Mouse (Mus musculus): Measurements from ENCODE around the gene Erp29. TPM values are rescaled to one million over a fixed set of nuclear protein-coding genes. Genes with fewer than 3 reads are reported as not detected.
A peak's percentile ranks its signal among the peaks of the same experiment; 100 is the strongest.
"Not testable (repeated sequence)": the region's sequence is repeated elsewhere in the genome, so short reads cannot be mapped to it uniquely, and the experiment has no call there.

Gene Erp29
- 112 and 122 TPM in 2 replicates for polyA plus RNA-seq (2014; fragmentation: Nextera tagmentation; extraction: Ambion mirVana)

DNA sequence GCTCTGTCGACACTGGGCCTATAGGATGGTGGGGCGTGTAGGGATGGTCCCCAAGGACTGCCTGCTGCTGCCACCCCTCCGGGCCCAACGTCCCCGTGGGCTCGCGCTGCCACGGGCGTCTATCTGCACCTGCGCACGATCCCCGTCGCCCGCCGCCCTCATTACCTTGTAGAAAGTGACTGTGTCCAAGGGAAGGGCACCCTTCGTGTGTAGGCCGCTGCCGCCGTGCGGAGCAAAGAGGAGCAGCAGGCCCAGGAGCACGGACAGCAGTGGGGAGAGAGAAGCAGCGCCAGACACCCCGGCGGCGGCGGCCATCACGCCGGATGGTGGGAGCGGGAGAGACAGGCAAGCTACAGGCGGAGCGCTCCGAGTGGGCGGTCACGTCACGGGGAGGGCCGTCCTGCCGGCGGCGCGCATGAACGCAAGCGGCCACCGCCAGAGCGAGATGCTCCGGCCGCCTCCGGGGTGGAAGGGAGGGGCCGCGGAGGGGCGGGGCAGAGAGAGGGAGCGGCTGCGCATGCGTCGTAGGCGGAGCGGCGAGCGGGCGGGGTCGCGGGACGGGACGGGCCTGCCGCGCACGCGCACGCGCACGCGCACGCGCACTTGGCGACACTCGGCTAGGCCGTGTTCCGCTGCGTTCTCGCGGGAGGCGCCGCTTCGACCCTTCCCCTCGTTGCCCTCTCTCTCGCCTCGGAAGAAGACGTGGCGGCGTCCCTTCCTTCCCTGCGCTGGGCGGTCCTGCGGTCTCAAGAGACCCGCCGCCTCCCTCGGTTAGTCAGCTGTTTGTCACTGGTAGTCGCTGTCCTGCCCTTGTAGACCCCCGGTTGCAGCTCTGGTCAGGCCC, at the start of gene Erp29:
Gene Erp29, minus strand, starts transcription at position 481 of the 844 bp plus-strand sequence.
- peak; percentile 92 for ATAC-seq (ENCODE audit: low FRiP score)

DNA sequence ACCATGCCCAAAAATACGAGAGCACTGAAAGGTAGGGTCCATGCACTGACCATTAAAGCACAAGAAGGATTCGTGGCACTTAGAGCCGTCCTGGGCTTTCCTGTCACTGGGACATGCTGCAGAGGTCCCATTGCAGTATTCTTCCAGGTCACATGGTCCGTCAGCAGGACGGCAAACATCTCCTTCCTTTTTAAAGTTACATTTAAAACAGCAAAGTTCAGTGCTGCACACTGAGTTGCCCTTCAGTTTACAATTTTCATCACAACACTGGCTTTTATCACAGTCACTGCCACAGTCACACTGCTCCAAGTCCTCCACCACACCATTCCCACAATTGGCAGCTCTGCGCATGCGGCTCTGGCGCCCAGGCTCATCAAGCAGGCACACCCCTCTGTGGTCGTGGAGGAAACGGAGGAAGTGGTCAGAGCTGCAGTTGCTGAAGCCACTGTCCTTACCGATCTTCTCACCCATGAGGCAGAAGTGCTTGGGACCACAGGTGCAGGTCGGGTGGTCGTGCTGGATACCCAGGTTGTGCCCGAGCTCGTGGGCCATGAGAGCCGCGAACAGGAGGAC, 49.2 kb upstream of the Erp29 start:
- H3K4me1 ChIP-seq (ENCODE audit: control insufficient read depth, insufficient read depth, low read length); ATAC-seq (ENCODE audit: low FRiP score); H3K4me3 ChIP-seq (ENCODE audit: low read depth, low read length); H3K9ac ChIP-seq (ENCODE audit: low read length); DNase-seq (ENCODE audit: low spot score, missing footprints); H3K4me2 ChIP-seq; H3K36me3 ChIP-seq (ENCODE audit: control insufficient read depth, insufficient read depth, low read length); H3K27me3 ChIP-seq (ENCODE audit: control insufficient read depth, insufficient read depth, low read length); H3K27ac ChIP-seq (ENCODE audit: low read depth, low read length); H3K9me3 ChIP-seq (ENCODE audit: control insufficient read depth, low read length): not testable (repeated sequence)
- 81% methylated on average over 10 of the region's 17 CpGs for WGBS

More for the DNA sequence above, at the start of gene Erp29:
- H3K27me3 ChIP-seq (ENCODE audit: control insufficient read depth, insufficient read depth, low read length): no peaks in the 10 kb centered on the region
- H3K9ac ChIP-seq (ENCODE audit: low read length): peak within 1 kb of the TSS; percentile 93
- peak; percentile 100 for DNase-seq (ENCODE audit: low spot score, missing footprints)
- H3K36me3 ChIP-seq (ENCODE audit: control insufficient read depth, insufficient read depth, low read length): peaks cover 9% of the 10 kb centered on the region; the same call in 1 of the 2 replicates
- peak within 1 kb of the TSS; percentile 90 for H3K4me3 ChIP-seq (ENCODE audit: low read depth, low read length)
- peak within 1 kb of the TSS; percentile 87 for H3K4me2 ChIP-seq
- WGBS: under 1% methylated on average over 80 of the region's 97 CpGs
- H3K9me3 ChIP-seq (ENCODE audit: control insufficient read depth, low read length): no peaks in the 10 kb centered on the region
- H3K4me1 ChIP-seq (ENCODE audit: control insufficient read depth, insufficient read depth, low read length): peaks cover 12% of the 10 kb centered on the region
- H3K27ac ChIP-seq (ENCODE audit: low read depth, low read length): peak within 1 kb of the TSS; percentile 89

DNA sequence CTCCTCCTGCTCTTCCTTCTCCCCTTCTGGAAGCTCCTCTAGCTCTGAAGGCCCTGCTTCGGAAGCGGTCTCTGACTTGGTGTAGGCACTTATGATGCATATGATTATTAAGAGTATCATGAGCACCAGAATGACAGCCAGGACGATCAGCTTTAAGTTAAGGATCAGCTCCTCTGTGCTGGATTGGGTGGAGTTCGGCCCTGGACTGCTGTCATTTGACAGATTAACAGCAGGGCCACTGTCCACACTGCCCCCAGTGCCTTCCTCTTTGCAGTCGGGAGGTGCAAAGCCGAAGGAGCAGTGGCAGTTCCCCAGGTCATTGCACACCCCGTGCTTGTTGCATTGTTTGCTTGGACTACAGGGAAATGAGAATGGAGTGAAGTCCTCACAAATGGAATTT, 48.4 kb upstream of the Erp29 start:
- H3K9me3 ChIP-seq (ENCODE audit: control insufficient read depth, low read length): no peaks in the 10 kb centered on the region
- ATAC-seq (ENCODE audit: low FRiP score): no peak

GRCm38 (mm10) chr5:121493305-121493704, 41.0 kb upstream of the Erp29 start:
- H3K36me3 ChIP-seq (ENCODE audit: control insufficient read depth, insufficient read depth, low read length): no peaks in the 10 kb centered on the region
- no peaks in the 10 kb centered on the region for H3K9me3 ChIP-seq (ENCODE audit: control insufficient read depth, low read length)
- no peak overlapping the region for H3K27ac ChIP-seq (ENCODE audit: low read depth, low read length)
- no peak overlapping the region for H3K4me3 ChIP-seq (ENCODE audit: low read depth, low read length)
- H3K27me3 ChIP-seq (ENCODE audit: control insufficient read depth, insufficient read depth, low read length): no peaks in the 10 kb centered on the region
- ATAC-seq (ENCODE audit: low FRiP score) (no peak), DNase-seq (ENCODE audit: low spot score, missing footprints) (no peak)
- 80% methylated on average over 8 of the region's 8 CpGs for WGBS
- no peaks in the 10 kb centered on the region for H3K4me1 ChIP-seq (ENCODE audit: control insufficient read depth, insufficient read depth, low read length)
- H3K9ac ChIP-seq (ENCODE audit: low read length): no peak overlapping the region
- H3K4me2 ChIP-seq: no peak overlapping the region

More for the DNA sequence above, 48.4 kb upstream of the Erp29 start:
- WGBS: 79% methylated on average over 7 of the region's 7 CpGs
- H3K27me3 ChIP-seq (ENCODE audit: control insufficient read depth, insufficient read depth, low read length): no peaks in the 10 kb centered on the region
- no peaks in the 10 kb centered on the region for H3K4me1 ChIP-seq (ENCODE audit: control insufficient read depth, insufficient read depth, low read length)
- no peaks in the 10 kb centered on the region for H3K36me3 ChIP-seq (ENCODE audit: control insufficient read depth, insufficient read depth, low read length)
- H3K4me2 ChIP-seq: no peak overlapping the region
- DNase-seq (ENCODE audit: low spot score, missing footprints): no peak
- no peak overlapping the region for H3K9ac ChIP-seq (ENCODE audit: low read length)
- no peak overlapping the region for H3K4me3 ChIP-seq (ENCODE audit: low read depth, low read length)
- H3K27ac ChIP-seq (ENCODE audit: low read depth, low read length): no peak overlapping the region

DNA sequence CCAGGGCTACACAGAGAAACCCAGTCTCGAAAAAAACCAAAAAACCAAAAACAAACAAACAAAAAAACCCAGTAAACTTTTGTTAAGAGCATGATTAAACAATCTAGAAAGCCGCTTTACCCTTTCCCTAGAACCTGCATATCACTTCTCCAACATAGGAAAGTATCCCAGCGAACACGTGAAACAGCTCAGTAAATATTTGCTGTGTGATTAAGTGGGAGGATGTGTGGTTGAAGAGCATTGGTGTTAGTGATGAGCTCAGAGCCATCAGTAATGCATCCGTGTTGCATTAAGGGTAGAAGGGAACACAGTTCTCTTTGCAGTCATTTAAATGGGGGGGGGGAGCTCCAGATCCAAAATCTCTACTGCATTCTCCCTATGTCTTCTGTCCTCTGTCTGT, 32.5 kb upstream of the Erp29 start:
- 71% methylated on average over 5 of the region's 5 CpGs for WGBS
- ATAC-seq (ENCODE audit: low FRiP score) (no peak), DNase-seq (ENCODE audit: low spot score, missing footprints) (no peak)
- Histone ChIP-seq H3K4me3 (ENCODE audit: low read depth, low read length) (no peak overlapping the region), H3K27ac (ENCODE audit: low read depth, low read length) (no peak overlapping the region), H3K36me3 (ENCODE audit: control insufficient read depth, insufficient read depth, low read length) (no peaks in the 10 kb centered on the region), H3K4me2 (no peak overlapping the region), H3K9ac (ENCODE audit: low read length) (no peak overlapping the region), H3K9me3 (ENCODE audit: control insufficient read depth, low read length) (no peaks in the 10 kb centered on the region), H3K27me3 (ENCODE audit: control insufficient read depth, insufficient read depth, low read length) (no peaks in the 10 kb centered on the region), H3K4me1 (ENCODE audit: control insufficient read depth, insufficient read depth, low read length) (no peaks in the 10 kb centered on the region)

GRCm38 (mm10) chr5:121477680-121478079, 25.4 kb upstream of the Erp29 start:
- no peak overlapping the region for H3K9ac ChIP-seq (ENCODE audit: low read length)
- H3K9me3 ChIP-seq (ENCODE audit: control insufficient read depth, low read length): no peaks in the 10 kb centered on the region
- no peaks in the 10 kb centered on the region for H3K27me3 ChIP-seq (ENCODE audit: control insufficient read depth, insufficient read depth, low read length)
- 45% methylated on average over 3 of the region's 3 CpGs for WGBS
- DNase-seq (ENCODE audit: low spot score, missing footprints): peak; percentile 96
- ATAC-seq (ENCODE audit: low FRiP score): no peak
- H3K4me1 ChIP-seq (ENCODE audit: control insufficient read depth, insufficient read depth, low read length): no peaks in the 10 kb centered on the region
- H3K36me3 ChIP-seq (ENCODE audit: control insufficient read depth, insufficient read depth, low read length): no peaks in the 10 kb centered on the region
- no peak overlapping the region for H3K4me2 ChIP-seq
- no peak overlapping the region for H3K27ac ChIP-seq (ENCODE audit: low read depth, low read length)
- H3K4me3 ChIP-seq (ENCODE audit: low read depth, low read length): no peak overlapping the region

GRCm38 (mm10) chr5:121476040-121476439, 23.7 kb upstream of the Erp29 start:
- no peak for DNase-seq (ENCODE audit: low spot score, missing footprints)
- 85% methylated on average over 1 of the region's 1 CpGs for WGBS
- no peaks in the 10 kb centered on the region for H3K9me3 ChIP-seq (ENCODE audit: control insufficient read depth, low read length)
- H3K4me2 ChIP-seq: no peak overlapping the region
- H3K4me1 ChIP-seq (ENCODE audit: control insufficient read depth, insufficient read depth, low read length): no peaks in the 10 kb centered on the region
- no peak overlapping the region for H3K9ac ChIP-seq (ENCODE audit: low read length)
- H3K36me3 ChIP-seq (ENCODE audit: control insufficient read depth, insufficient read depth, low read length): no peaks in the 10 kb centered on the region
- H3K27me3 ChIP-seq (ENCODE audit: control insufficient read depth, insufficient read depth, low read length): no peaks in the 10 kb centered on the region
- no peak overlapping the region for H3K4me3 ChIP-seq (ENCODE audit: low read depth, low read length)
- ATAC-seq (ENCODE audit: low FRiP score): no peak
- no peak overlapping the region for H3K27ac ChIP-seq (ENCODE audit: low read depth, low read length)

GRCm38 (mm10) chr5:121474610-121475009, 22.3 kb upstream of the Erp29 start:
- Histone ChIP-seq H3K27ac (ENCODE audit: low read depth, low read length) (no peak overlapping the region), H3K27me3 (ENCODE audit: control insufficient read depth, insufficient read depth, low read length) (no peaks in the 10 kb centered on the region), H3K4me3 (ENCODE audit: low read depth, low read length) (no peak overlapping the region), H3K4me1 (ENCODE audit: control insufficient read depth, insufficient read depth, low read length) (no peaks in the 10 kb centered on the region), H3K9me3 (ENCODE audit: control insufficient read depth, low read length) (no peaks in the 10 kb centered on the region), H3K36me3 (ENCODE audit: control insufficient read depth, insufficient read depth, low read length) (no peaks in the 10 kb centered on the region), H3K4me2 (no peak overlapping the region), H3K9ac (ENCODE audit: low read length) (no peak overlapping the region)
- DNase-seq (ENCODE audit: low spot score, missing footprints): no peak
- WGBS: 72% methylated on average over 7 of the region's 7 CpGs
- ATAC-seq (ENCODE audit: low FRiP score): no peak

- ATAC-seq (ENCODE audit: low FRiP score): no peak
- no peak overlapping the region for H3K4me2 ChIP-seq
- H3K27ac ChIP-seq (ENCODE audit: low read depth, low read length): no peak overlapping the region
- DNase-seq (ENCODE audit: low spot score, missing footprints): no peak
- no peak overlapping the region for H3K4me3 ChIP-seq (ENCODE audit: low read depth, low read length)
- H3K9me3 ChIP-seq (ENCODE audit: control insufficient read depth, low read length): no peaks in the 10 kb centered on the region
- H3K9ac ChIP-seq (ENCODE audit: low read length): no peak overlapping the region
- H3K27me3 ChIP-seq (ENCODE audit: control insufficient read depth, insufficient read depth, low read length): no peaks in the 10 kb centered on the region
- H3K4me1 ChIP-seq (ENCODE audit: control insufficient read depth, insufficient read depth, low read length): no peaks in the 10 kb centered on the region
- WGBS: 81% methylated on average over 2 of the region's 2 CpGs
- H3K36me3 ChIP-seq (ENCODE audit: control insufficient read depth, insufficient read depth, low read length): no peaks in the 10 kb centered on the region
Measured at GRCm38 (mm10) chr5:121472411-121472810, 20.1 kb upstream of the Erp29 start.
